Mouse (Mus musculus) gastrocnemius, postnatal 36 days (tissue): Measurements from ENCODE around the gene Pdcd5. TPM values are rescaled to one million over a fixed set of nuclear protein-coding genes. Genes with fewer than 3 reads are reported as not detected.

ENCODE experiments used
- DNase-seq, 2 experiments: peaks; one replicate each; pipeline ENCODE4 v3.0.0; 2022
- intact Hi-C: fragments of 180-260 bp; cut with DNase I; formaldehyde crosslinking; loops from one replicate; pipeline ENCODE4 v1.15.1; 2025
- long read RNA-seq, 2 experiments: library from polyadenylated mRNA; stranded (forward); transcript quantifications; one replicate each; pipeline ENCODE4 v2.0.0; 2021
- total RNA-seq, 2 experiments: library from RNA; stranded (reverse); gene quantifications; 2 replicates each; pipeline ENCODE4 v1.2.3; 2021

The Pdcd5 gene
- 100 to 1,000 TPM; 102 to 126 TPM for total RNA-seq
- long read RNA-seq, experiment 1, transcript Pdcd5-207 (2 exons, 602 nt), result minor isoform, 27 of 348 reads
- long read RNA-seq, experiment 1, transcript Pdcd5-201 (6 exons, 684 nt), result major isoform, 291 of 348 reads
- long read RNA-seq, experiment 1, partial matches to known transcripts, result 27 of 348 reads
- long read RNA-seq, experiment 1, other reads (novel, unspliced or antisense), result 2 of 348 reads
- long read RNA-seq, experiment 2, transcript Pdcd5-207 (2 exons, 602 nt), result minor isoform, 34 of 365 reads
- long read RNA-seq, experiment 2, transcript Pdcd5-201 (6 exons, 684 nt), result major isoform, 294 of 365 reads
- long read RNA-seq, experiment 2, partial matches to known transcripts, result 33 of 365 reads
- long read RNA-seq, experiment 2, other reads (novel, unspliced or antisense), result 4 of 365 reads

- intact Hi-C loops, result no loop called here
- peak; percentile 95 to 97 for DNase-seq
These were observed at the start of gene Pdcd5 for GRCm38 (mm10) chr7:35647101-35647698. TSS of gene Pdcd5 (minus strand) at chr7:35647521.

- intact Hi-C loops, result loop anchor here (5.0 kb wide), 1 partner anchor 40 kb away; no protein-coding TSS in a partner anchor
These were observed 45.3 kb upstream of the Pdcd5 start for GRCm38 (mm10) chr7:35692641-35693040.

GRCm38 (mm10) chr7:35692117-35692516 lies 44.8 kb upstream of the Pdcd5 start:
- no peak for DNase-seq
- intact Hi-C loops, result loop anchor here (5.0 kb wide), 1 partner anchor 40 kb away; no protein-coding TSS in a partner anchor

More at GRCm38 (mm10) chr7:35692641-35693040, 45.3 kb upstream of the Pdcd5 start:
- DNase-seq, result no peak

- intact Hi-C loops, result loop anchor here (10.0 kb wide), 1 partner anchor 176 kb away; no protein-coding TSS in a partner anchor
- no peak for DNase-seq
These were observed 41.5 kb upstream of the Pdcd5 start for GRCm38 (mm10) chr7:35688781-35689349.

- DNase-seq, result no peak
- intact Hi-C loops, result loop anchor here (10.0 kb wide), 1 partner anchor 177 kb away; no protein-coding TSS in a partner anchor
These were observed 41.0 kb upstream of the Pdcd5 start for GRCm38 (mm10) chr7:35688276-35688675.

GRCm38 (mm10) chr7:35687229-35687628 lies 39.9 kb upstream of the Pdcd5 start:
- no peak for DNase-seq
- intact Hi-C loops, result loop anchor here (10.0 kb wide), 1 partner anchor 178 kb away; no protein-coding TSS in a partner anchor

GRCm38 (mm10) chr7:35686756-35687155 lies 39.4 kb upstream of the Pdcd5 start:
- peak; percentile 40 to 54 for DNase-seq
- intact Hi-C loops, result loop anchor here (10.0 kb wide), 1 partner anchor 178 kb away; no protein-coding TSS in a partner anchor

GRCm38 (mm10) chr7:35686216-35686615 lies 38.9 kb upstream of the Pdcd5 start:
- intact Hi-C loops, result loop anchor here (10.0 kb wide), 1 partner anchor 179 kb away; no protein-coding TSS in a partner anchor
- peak; percentile 17 to 23 for DNase-seq

GRCm38 (mm10) chr7:35683409-35684122 lies 36.2 kb upstream of the Pdcd5 start:
- no peak for DNase-seq
- intact Hi-C loops, result loop anchor here (10.0 kb wide), 1 partner anchor 181 kb away; no protein-coding TSS in a partner anchor

- no peak for DNase-seq
- intact Hi-C loops, result loop anchor here (10.0 kb wide), 1 partner anchor 183 kb away; no protein-coding TSS in a partner anchor
These were observed 34.2 kb upstream of the Pdcd5 start for GRCm38 (mm10) chr7:35681559-35681958.

GRCm38 (mm10) chr7:35678976-35679375 lies 31.7 kb upstream of the Pdcd5 start:
- intact Hi-C loops, result no loop called here
- no peak for DNase-seq

GRCm38 (mm10) chr7:35668066-35669041 lies 21.0 kb upstream of the Pdcd5 start:
- intact Hi-C loops, result no loop called here
- DNase-seq, result no peak

GRCm38 (mm10) chr7:35663790-35664376 lies 16.6 kb upstream of the Pdcd5 start:
- intact Hi-C loops, result no loop called here
- DNase-seq, result no peak

- no peak for DNase-seq
These were observed 11.9 kb upstream of the Pdcd5 start for GRCm38 (mm10) chr7:35659173-35659572.

GRCm38 (mm10) chr7:35657829-35658228 lies 10.5 kb upstream of the Pdcd5 start:
- intact Hi-C loops, result no loop called here

More at GRCm38 (mm10) chr7:35659173-35659572, 11.9 kb upstream of the Pdcd5 start:
- intact Hi-C loops, result no loop called here

GRCm38 (mm10) chr7:35651583-35652270 lies 4.4 kb upstream of the Pdcd5 start:
- no peak for DNase-seq
- intact Hi-C loops, result no loop called here

More at GRCm38 (mm10) chr7:35657829-35658228, 10.5 kb upstream of the Pdcd5 start:
- no peak for DNase-seq

- intact Hi-C loops, result no loop called here
- DNase-seq, result no peak
These were observed 3.5 kb upstream of the Pdcd5 start for GRCm38 (mm10) chr7:35650716-35651410.
